Mouse (Mus musculus) regulatory T cell (primary cell): Measurements from ENCODE around the gene Olfr642.

Source experiments
- in situ Hi-C: fragments of 300-600 bp; cut with MboI, MseI; formaldehyde crosslinking; loops from one replicate; pipeline ENCODE4 v1.15.1; 2025; ENCODE audit warnings: high pct_unique_total_duplicates

The Olfr642 gene

GRCm38 (mm10) chr7:104052566-104052965, at the start of gene Olfr642:
Gene Olfr642, minus strand, starts transcription at chr7:104052666.
- in situ Hi-C loops, result no loop called here

DNA sequence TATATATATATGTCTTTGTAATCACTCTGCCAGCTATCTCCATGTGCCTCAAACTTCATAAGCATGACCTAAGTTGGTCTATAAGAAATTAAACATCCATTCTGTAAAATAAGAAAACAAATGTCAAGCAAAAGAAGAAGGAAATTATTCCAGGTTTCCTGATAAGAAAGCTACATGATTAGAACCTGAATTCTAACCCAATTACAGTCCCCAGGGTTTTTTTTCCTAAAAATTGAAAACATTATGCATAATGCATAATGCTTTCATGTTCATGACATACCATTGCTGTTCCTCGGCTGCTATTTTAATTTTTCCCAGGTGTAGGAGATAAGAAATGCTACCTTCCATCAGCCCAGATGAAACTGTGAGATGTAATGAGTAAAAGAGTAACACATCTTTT, 32.9 kb upstream of the Olfr642 start, which contains the start of gene Olfr645:
Gene Olfr645, minus strand, starts transcription at position 101 of the 400 bp plus-strand sequence.
- in situ Hi-C loops, result no loop called here

GRCm38 (mm10) chr7:104071769-104072168, 19.3 kb upstream of the Olfr642 start, which contains the start of gene Olfr644:
Gene Olfr644, minus strand, starts transcription at chr7:104071869.
- in situ Hi-C loops, result no loop called here

DNA sequence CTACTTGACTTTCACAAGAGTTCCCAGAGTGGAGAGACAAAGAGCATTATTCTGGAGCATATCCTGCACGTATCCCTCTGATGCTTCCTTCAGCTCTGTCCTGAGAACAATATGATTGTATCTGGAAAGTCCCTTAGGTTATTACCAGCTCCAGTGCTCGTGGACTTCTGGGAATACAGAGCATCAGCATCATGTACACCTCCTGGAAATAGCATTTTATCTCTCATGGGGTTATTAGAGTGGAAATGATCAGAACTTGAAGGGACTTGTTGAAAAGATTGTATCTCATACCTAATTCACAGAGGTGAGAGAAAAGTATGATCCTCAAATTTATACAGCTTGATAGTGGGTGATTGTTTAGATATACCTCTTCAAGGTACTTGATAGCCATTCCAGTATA, 8.9 kb upstream of the Olfr642 start, which contains the start of gene 4930516K23Rik:
Gene 4930516K23Rik, minus strand, starts transcription at position 101 of the 400 bp plus-strand sequence.
- in situ Hi-C loops, result no loop called here

DNA sequence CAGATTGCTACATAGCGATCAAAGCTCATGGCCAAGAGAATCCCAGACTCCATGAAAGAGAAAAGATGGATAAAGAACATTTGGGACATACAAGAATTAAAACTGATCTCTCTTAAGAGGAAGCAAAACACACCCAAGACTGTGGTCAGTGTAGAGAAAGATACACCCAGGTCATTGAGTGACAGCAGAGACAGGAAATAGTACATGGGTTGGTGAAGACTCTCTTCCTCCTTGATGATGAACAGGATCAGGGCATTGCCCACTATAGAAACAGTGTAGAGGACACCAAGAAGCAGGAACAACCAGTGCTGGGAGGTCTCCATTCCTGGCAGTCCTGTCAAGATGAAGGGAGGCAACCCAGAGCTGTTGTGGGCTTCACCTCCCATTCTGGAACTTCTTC, 6.7 kb upstream of the Olfr642 start:
- in situ Hi-C loops, result no loop called here

DNA sequence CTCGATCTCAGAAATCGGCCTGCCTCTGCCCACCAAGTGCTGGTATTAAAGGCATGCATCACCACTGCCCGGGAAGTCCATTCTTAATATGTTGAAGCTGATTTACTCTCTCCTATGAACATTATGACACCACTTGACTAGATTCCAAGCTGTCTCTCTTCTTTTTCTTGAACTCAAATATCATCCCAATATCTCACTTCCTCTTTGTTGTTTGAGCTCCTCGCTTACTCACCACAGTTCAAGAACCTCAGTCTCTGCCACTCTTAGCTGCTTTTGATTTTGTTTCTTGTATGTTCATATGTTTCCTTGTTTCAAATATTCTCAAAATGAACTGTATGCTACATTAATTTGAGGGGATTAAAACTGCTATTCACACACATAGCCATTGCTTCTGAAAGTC, 1.7 kb downstream of the Olfr642 start:
- in situ Hi-C loops, result no loop called here

DNA sequence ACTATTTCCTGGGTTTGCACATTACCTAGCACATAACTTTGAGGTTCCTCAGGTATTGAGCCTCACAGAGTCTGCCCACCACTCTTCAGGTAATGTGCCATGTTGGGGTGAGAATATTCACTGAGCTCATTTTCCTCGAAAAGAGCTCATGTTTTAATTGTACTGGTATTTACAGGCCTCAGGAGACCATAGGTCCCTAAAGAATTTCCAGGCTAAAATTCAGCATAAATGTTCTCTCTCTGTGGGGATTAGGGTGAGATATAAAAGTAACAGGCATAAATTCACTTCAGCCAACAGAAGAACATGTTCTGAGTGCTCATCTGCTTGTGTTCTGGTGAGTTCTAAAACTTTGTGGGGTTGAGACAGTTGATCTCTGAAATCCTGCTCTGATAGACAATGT, 17.3 kb downstream of the Olfr642 start, which contains the start of gene Olfr641:
Gene Olfr641, plus strand, starts transcription at position 301 of the 400 bp plus-strand sequence.
- in situ Hi-C loops, result no loop called here

GRCm38 (mm10) chr7:104026978-104027377, 25.5 kb downstream of the Olfr642 start:
- in situ Hi-C loops, result no loop called here

DNA sequence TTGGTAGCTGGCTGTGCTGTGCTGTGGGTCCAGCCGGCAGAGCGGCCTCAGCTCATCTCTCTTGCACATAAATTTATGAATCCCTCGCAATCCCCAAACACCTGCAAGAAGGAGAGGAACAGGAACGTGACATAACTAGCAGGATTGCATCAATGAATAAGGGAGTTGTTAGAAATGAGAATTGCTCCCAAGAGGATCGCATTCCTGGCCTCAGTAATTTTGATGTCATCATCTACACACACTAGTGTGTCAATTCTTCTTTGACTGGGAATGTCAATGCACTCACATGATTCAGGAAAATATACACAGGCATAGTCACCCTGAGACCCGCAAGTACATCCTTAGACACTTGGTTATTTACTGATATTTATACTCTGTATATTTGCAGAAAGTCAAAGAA, 27.0 kb downstream of the Olfr642 start, which contains the start of gene Olfr640:
Gene Olfr640, minus strand, starts transcription at position 101 of the 400 bp plus-strand sequence.
- in situ Hi-C loops, result no loop called here

GRCm38 (mm10) chr7:104021651-104022050, 30.8 kb downstream of the Olfr642 start:
- in situ Hi-C loops, result no loop called here

DNA sequence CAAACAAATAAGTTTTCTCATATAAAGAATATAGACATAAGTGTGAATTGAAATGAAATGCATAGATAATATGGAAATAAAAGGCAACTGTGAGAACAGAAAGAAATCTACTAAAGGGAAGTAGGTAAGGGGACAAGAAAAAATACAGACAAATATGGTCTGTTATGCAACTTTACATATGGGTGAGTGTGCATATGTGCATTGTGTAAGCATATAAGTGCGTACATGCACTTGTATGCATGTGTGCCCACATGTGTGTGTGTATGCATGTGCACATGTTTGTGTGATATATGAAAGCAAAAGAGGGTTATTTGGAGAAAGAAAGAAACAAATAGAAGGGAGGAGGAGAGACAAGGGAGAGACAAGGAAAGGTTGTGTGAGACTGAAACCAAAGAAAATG, 33.5 kb downstream of the Olfr642 start:
- in situ Hi-C loops, result no loop called here

- in situ Hi-C loops, result no loop called here
Observed at GRCm38 (mm10) chr7:104017203-104017602, 35.3 kb downstream of the Olfr642 start, which contains the start of gene Olfr639. Gene Olfr639, minus strand, starts transcription at chr7:104017303.

- in situ Hi-C loops, result no loop called here
Observed at GRCm38 (mm10) chr7:103999124-103999523, 53.3 kb downstream of the Olfr642 start.

GRCm38 (mm10) chr7:103998446-103998845, 54.0 kb downstream of the Olfr642 start, which contains the start of gene Olfr638:
Gene Olfr638, plus strand, starts transcription at chr7:103998746.
- in situ Hi-C loops, result no loop called here
